Mouse (Mus musculus): Measurements from ENCODE around the gene Map3k5. TPM values are rescaled to one million over a fixed set of nuclear protein-coding genes. Genes with fewer than 3 reads are reported as not detected.

Map3k5 gene
- polyA plus RNA-seq, 1 experiment from 2014 or later = 1.2 TPM

GRCm38 (mm10) chr10:20136505-20136904 is 202.2 kb downstream of the Map3k5 start:
- no peaks in the 10 kb centered on the region for H3K27me3 ChIP-seq (ENCODE audit: control insufficient read depth, insufficient read depth, low read depth, low read length)
- no peaks in the 10 kb centered on the region for H3K9me3 ChIP-seq (ENCODE audit: control insufficient read depth, low read length)
- peaks cover 3% of the 10 kb centered on the region for H3K36me3 ChIP-seq (ENCODE audit: control insufficient read depth, insufficient read depth, low read length)
- no peak overlapping the region for H3K4me3 ChIP-seq (ENCODE audit: low read length)
- no peaks in the 10 kb centered on the region for H3K4me1 ChIP-seq (replicated peaks; ENCODE audit: control insufficient read depth, insufficient read depth, low read length)
- H3K4me2 ChIP-seq (ENCODE audit: low read depth, low read length) = no peak overlapping the region
- no peak overlapping the region for H3K9ac ChIP-seq (ENCODE audit: low read length)
- no peak for ATAC-seq (ENCODE audit: low read depth)
- no peak overlapping the region for H3K27ac ChIP-seq (ENCODE audit: low read length)
- 85% methylated on average over 1 of the region's 1 CpGs for WGBS

DNA sequence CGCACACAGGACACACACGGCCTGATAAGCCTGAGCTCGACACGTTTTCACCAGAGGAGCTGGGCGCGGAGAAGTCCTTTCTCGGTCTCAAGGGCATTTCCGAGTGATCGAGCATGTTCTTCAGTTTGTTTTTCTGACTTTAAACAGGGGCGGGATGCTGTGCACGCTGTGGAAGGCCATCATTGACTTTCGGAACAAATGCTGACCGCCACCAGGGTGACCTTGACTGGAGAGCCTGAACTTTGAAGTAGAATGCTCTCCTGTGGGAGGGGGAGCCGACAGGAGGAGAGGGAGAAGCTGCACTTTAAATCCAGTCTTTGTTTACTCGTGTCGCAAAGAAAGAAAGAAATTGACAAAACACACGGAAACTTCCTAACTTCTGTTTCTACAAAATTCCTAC is 207.1 kb downstream of the Map3k5 start:
- H3K9me3 ChIP-seq (ENCODE audit: control insufficient read depth, low read length) = no peaks in the 10 kb centered on the region
- peaks cover 3% of the 10 kb centered on the region for H3K36me3 ChIP-seq (ENCODE audit: control insufficient read depth, insufficient read depth, low read length)
- no peak overlapping the region for H3K27ac ChIP-seq (ENCODE audit: low read length)
- ATAC-seq (ENCODE audit: low read depth) = no peak
- 59% methylated on average over 17 of the region's 17 CpGs for WGBS
- no peak overlapping the region for H3K4me3 ChIP-seq (ENCODE audit: low read length)
- H3K4me2 ChIP-seq (ENCODE audit: low read depth, low read length) = no peak overlapping the region
- no peaks in the 10 kb centered on the region for H3K4me1 ChIP-seq (replicated peaks; ENCODE audit: control insufficient read depth, insufficient read depth, low read length)
- no peak overlapping the region for H3K9ac ChIP-seq (ENCODE audit: low read length)
- H3K27me3 ChIP-seq (ENCODE audit: control insufficient read depth, insufficient read depth, low read depth, low read length) = no peaks in the 10 kb centered on the region

GRCm38 (mm10) chr10:20148130-20148772 is 214.0 kb downstream of the Map3k5 start, which contains the start of gene Map7:
Map7 (plus strand) TSS chr10:20148471.
- peaks cover 11% of the 10 kb centered on the region for H3K4me1 ChIP-seq (replicated peaks; ENCODE audit: control insufficient read depth, insufficient read depth, low read length)
- peak within 1 kb of the TSS; percentile 97 for H3K4me2 ChIP-seq (ENCODE audit: low read depth, low read length)
- H3K27me3 ChIP-seq (ENCODE audit: control insufficient read depth, insufficient read depth, low read depth, low read length) = peaks cover 18% of the 10 kb centered on the region
- no peaks in the 10 kb centered on the region for H3K9me3 ChIP-seq (ENCODE audit: control insufficient read depth, low read length)
- H3K27ac ChIP-seq (ENCODE audit: low read length) = peak within 1 kb of the TSS; percentile 41
- H3K4me3 ChIP-seq (ENCODE audit: low read length) = peak within 1 kb of the TSS; percentile 65
- peak within 1 kb of the TSS; percentile 77 for H3K9ac ChIP-seq (ENCODE audit: low read length)
- no peaks in the 10 kb centered on the region for H3K36me3 ChIP-seq (ENCODE audit: control insufficient read depth, insufficient read depth, low read length)
- WGBS = 4% methylated on average over 40 of the region's 51 CpGs
- no peak for ATAC-seq (ENCODE audit: low read depth)

DNA sequence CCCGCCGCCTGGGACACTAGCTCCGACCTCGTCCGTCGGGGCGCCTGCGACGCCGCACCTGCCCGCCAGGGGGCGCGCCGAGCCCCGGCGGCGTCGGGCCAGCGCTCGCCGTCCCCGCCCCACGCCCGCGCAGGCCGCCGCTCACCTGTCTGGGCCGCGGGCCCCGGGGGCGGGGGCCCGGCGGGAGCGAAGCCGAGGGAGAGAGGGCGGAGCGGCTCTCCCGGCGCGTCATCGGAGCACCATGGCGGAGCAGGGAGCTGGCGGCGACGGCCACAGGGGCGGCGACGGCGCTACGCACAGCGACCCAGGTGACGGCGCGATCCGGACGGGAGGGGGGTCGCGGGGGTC is 214.5 kb downstream of the Map3k5 start:
- Histone ChIP-seq H3K9me3 (ENCODE audit: control insufficient read depth, low read length) (no peaks in the 10 kb centered on the region), H3K27me3 (ENCODE audit: control insufficient read depth, insufficient read depth, low read depth, low read length) (peaks cover 18% of the 10 kb centered on the region), H3K36me3 (ENCODE audit: control insufficient read depth, insufficient read depth, low read length) (no peaks in the 10 kb centered on the region), H3K4me3 (ENCODE audit: low read length) (peak overlapping the region; percentile 65), H3K27ac (ENCODE audit: low read length) (peak overlapping the region; percentile 41), H3K4me1 (replicated peaks; ENCODE audit: control insufficient read depth, insufficient read depth, low read length) (peaks cover 11% of the 10 kb centered on the region), H3K9ac (ENCODE audit: low read length) (peak overlapping the region; percentile 77), H3K4me2 (ENCODE audit: low read depth, low read length) (peak overlapping the region; percentile 97)
- peak; percentile 96 for ATAC-seq (ENCODE audit: low read depth)
- WGBS = under 1% methylated on average over 33 of the region's 58 CpGs

DNA sequence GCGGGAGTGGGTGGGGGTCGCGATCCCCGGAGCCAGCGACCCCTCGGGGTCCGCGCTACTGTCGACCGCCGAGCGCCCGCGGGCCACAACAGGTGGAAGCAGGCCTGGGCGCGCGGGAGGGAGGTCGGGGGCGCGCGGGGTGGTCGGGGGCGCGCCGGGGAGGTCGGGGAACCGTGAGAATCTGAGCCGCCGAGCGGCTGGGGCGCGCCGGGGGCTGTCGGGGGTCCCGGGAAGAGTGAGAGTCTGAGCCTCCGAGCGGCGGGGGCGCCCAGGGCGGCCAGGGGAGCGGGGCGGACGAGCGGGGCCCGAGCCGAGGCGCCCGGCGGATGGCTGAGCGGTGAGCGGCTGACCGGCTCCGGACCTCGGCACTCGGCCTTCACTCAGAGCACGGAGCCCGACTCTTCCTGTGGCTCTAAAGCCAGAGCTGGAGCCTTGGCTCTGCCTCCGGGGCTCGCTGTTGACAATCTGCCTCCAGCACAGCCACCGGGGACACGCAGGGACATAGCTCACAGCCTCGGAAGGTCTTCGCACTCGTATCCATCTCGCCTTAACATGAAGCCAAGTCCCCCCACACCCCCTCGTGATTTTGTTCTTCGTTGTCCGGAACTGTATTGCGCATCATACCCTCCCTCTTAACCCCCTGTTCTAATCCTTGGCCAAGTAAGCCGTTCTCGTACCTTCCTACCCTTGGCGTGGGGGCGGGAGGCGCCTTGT is 215.0 kb downstream of the Map3k5 start:
- Histone ChIP-seq H3K4me3 (ENCODE audit: low read length) (peak overlapping the region; percentile 65), H3K4me2 (ENCODE audit: low read depth, low read length) (peak overlapping the region; percentile 97), H3K27me3 (ENCODE audit: control insufficient read depth, insufficient read depth, low read depth, low read length) (peaks cover 18% of the 10 kb centered on the region), H3K27ac (ENCODE audit: low read length) (peak overlapping the region; percentile 41), H3K36me3 (ENCODE audit: control insufficient read depth, insufficient read depth, low read length) (no peaks in the 10 kb centered on the region), H3K9me3 (ENCODE audit: control insufficient read depth, low read length) (no peaks in the 10 kb centered on the region), H3K4me1 (replicated peaks; ENCODE audit: control insufficient read depth, insufficient read depth, low read length) (peaks cover 11% of the 10 kb centered on the region), H3K9ac (ENCODE audit: low read length) (peak overlapping the region; percentile 77)
- 1% methylated on average over 33 of the region's 74 CpGs for WGBS
- ATAC-seq (ENCODE audit: low read depth) = peak; percentile 76

GRCm38 (mm10) chr10:20149835-20150355 is 215.6 kb downstream of the Map3k5 start:
- Histone ChIP-seq H3K27ac (ENCODE audit: low read length) (no peak overlapping the region), H3K36me3 (ENCODE audit: control insufficient read depth, insufficient read depth, low read length) (no peaks in the 10 kb centered on the region)
- 5% methylated on average over 13 of the region's 13 CpGs for WGBS

GRCm38 (mm10) chr10:20152131-20152530 is 217.9 kb downstream of the Map3k5 start:
- H3K27ac ChIP-seq (ENCODE audit: low read length) = no peak overlapping the region
- ATAC-seq (ENCODE audit: low read depth) = no peak
- WGBS = 81% methylated on average over 1 of the region's 1 CpGs

More at GRCm38 (mm10) chr10:20149835-20150355, 215.6 kb downstream of the Map3k5 start:
- Histone ChIP-seq H3K4me2 (ENCODE audit: low read depth, low read length) (peak overlapping the region; percentile 97), H3K27me3 (ENCODE audit: control insufficient read depth, insufficient read depth, low read depth, low read length) (peaks cover 18% of the 10 kb centered on the region), H3K9ac (ENCODE audit: low read length) (peak overlapping the region; percentile 77), H3K9me3 (ENCODE audit: control insufficient read depth, low read length) (no peaks in the 10 kb centered on the region), H3K4me1 (replicated peaks; ENCODE audit: control insufficient read depth, insufficient read depth, low read length) (peaks cover 11% of the 10 kb centered on the region), H3K4me3 (ENCODE audit: low read length) (peak overlapping the region; percentile 65)
- no peak for ATAC-seq (ENCODE audit: low read depth)

DNA sequence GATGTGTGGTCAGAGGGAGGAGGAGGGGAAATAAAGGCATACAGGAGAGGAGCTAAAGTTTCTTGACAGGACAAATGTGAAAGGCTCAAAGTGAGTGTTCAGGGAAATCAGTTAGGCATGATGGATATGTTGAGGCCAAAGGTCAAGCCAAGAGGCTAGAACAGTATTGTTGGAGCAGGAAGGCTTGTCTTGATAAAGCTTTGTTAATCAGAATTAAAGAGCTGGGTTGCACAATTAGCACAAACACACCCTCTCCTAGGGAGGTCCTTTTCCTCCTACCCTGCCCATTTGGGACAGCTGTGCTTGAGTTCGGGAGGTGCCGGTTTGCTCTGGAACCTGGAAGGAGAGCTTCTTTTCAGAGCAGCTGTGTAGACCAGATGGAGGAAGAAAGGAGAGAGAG is 219.2 kb downstream of the Map3k5 start:
- no peak overlapping the region for H3K9ac ChIP-seq (ENCODE audit: low read length)

More at GRCm38 (mm10) chr10:20152131-20152530, 217.9 kb downstream of the Map3k5 start:
- Histone ChIP-seq H3K4me3 (ENCODE audit: low read length) (no peak overlapping the region), H3K9me3 (ENCODE audit: control insufficient read depth, low read length) (no peaks in the 10 kb centered on the region), H3K9ac (ENCODE audit: low read length) (no peak overlapping the region), H3K4me2 (ENCODE audit: low read depth, low read length) (no peak overlapping the region), H3K36me3 (ENCODE audit: control insufficient read depth, insufficient read depth, low read length) (no peaks in the 10 kb centered on the region), H3K27me3 (ENCODE audit: control insufficient read depth, insufficient read depth, low read depth, low read length) (peaks cover 18% of the 10 kb centered on the region), H3K4me1 (replicated peaks; ENCODE audit: control insufficient read depth, insufficient read depth, low read length) (peaks cover 11% of the 10 kb centered on the region)

DNA sequence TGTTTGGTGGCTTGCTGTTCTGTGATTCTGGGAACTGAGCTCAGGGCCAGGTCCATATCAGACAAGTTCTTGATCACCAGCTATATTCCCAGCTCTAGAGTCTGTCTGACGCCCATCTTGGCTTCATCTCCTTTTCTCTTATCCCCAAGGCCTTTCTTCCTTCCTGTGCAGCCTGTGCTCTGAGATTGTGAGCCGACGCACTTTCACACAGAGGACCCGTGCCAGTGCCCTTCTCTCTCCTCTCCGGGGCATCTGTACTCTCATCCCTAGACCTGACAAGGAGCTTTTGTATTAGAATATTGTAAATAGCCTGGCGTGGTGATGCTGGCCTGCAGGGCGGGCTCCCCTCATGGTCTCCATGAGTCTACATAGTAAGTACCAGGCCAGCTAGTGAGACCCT is 221.1 kb downstream of the Map3k5 start:
- H3K4me1 ChIP-seq (replicated peaks; ENCODE audit: control insufficient read depth, insufficient read depth, low read length) = no peaks in the 10 kb centered on the region; the same call in 1 of the 2 replicates
- no peaks in the 10 kb centered on the region for H3K36me3 ChIP-seq (ENCODE audit: control insufficient read depth, insufficient read depth, low read length)
- H3K27ac ChIP-seq (ENCODE audit: low read length) = no peak overlapping the region
- ATAC-seq (ENCODE audit: low read depth) = no peak
- no peak overlapping the region for H3K4me3 ChIP-seq (ENCODE audit: low read length)
- WGBS = 62% methylated on average over 7 of the region's 7 CpGs
- H3K4me2 ChIP-seq (ENCODE audit: low read depth, low read length) = no peak overlapping the region
- H3K27me3 ChIP-seq (ENCODE audit: control insufficient read depth, insufficient read depth, low read depth, low read length) = no peaks in the 10 kb centered on the region
- H3K9me3 ChIP-seq (ENCODE audit: control insufficient read depth, low read length) = no peaks in the 10 kb centered on the region
- no peak overlapping the region for H3K9ac ChIP-seq (ENCODE audit: low read length)

More for the DNA sequence above, 219.2 kb downstream of the Map3k5 start:
- peaks cover 8% of the 10 kb centered on the region for H3K4me1 ChIP-seq (replicated peaks; ENCODE audit: control insufficient read depth, insufficient read depth, low read length)
- no peak for ATAC-seq (ENCODE audit: low read depth)
- H3K4me2 ChIP-seq (ENCODE audit: low read depth, low read length) = no peak overlapping the region
- 62% methylated on average over 2 of the region's 2 CpGs for WGBS
- H3K9me3 ChIP-seq (ENCODE audit: control insufficient read depth, low read length) = no peaks in the 10 kb centered on the region
- peaks cover 11% of the 10 kb centered on the region for H3K27me3 ChIP-seq (ENCODE audit: control insufficient read depth, insufficient read depth, low read depth, low read length)
- H3K36me3 ChIP-seq (ENCODE audit: control insufficient read depth, insufficient read depth, low read length) = no peaks in the 10 kb centered on the region
- no peak overlapping the region for H3K4me3 ChIP-seq (ENCODE audit: low read length)
- H3K27ac ChIP-seq (ENCODE audit: low read length) = no peak overlapping the region

Measured in lung, embryonic 16.5 days (tissue).